10 mouse cellular contexts compared by ENCODE assay signal in genomic region chr19:4992371-4992770, GRCm38 (mm10). TPM values are rescaled to one million over a fixed set of nuclear protein-coding genes. Genes with fewer than 3 reads are reported as not detected.
DNase-seq lines count a peak whose midpoint lies in the region; ATAC-seq and TF ChIP-seq lines count a peak whose summit lies in the region.
"Had no signal": no experiment of that assay in that cellular context is flagged by ENCODE, and none has a peak within 500 bp of the region (broad histone marks: within the 10 kb centered on the region; RNA-seq: fewer than 3 reads in every experiment).

No protein-coding gene starts in this region.

- TF ChIP-seq CTCF in lung, embryonic 14.5 days (IDR thresholded peaks at IDR 0.05; ENCODE audit: low read depth): no peak
- TF ChIP-seq CTCF in lung, postnatal 0 days (IDR thresholded peaks at IDR 0.05): no peak

- no peak for ATAC-seq in heart, embryonic 11.5 days (replicated peaks; ENCODE audit: insufficient number of reproducible peaks, low FRiP score, low TSS enrichment)
- ATAC-seq in lung, embryonic 14.5 days (ENCODE audit: insufficient read depth): no peak
- no peak for ATAC-seq in lung, postnatal 0 days
- ATAC-seq in megakaryocyte-erythroid progenitor cell, adult 5-6 weeks (replicated peaks; ENCODE audit: low FRiP score, low TSS enrichment, poor library complexity, severe bottlenecking): no peak

- H3K27me3 ChIP-seq in heart, embryonic 11.5 days (ENCODE audit: control insufficient read depth, insufficient read depth, low read length): peaks cover 25% of the 10 kb centered on the region
- peaks cover 31% of the 10 kb centered on the region for H3K27me3 ChIP-seq in lung, embryonic 14.5 days (ENCODE audit: insufficient read depth, low read length)
- H3K27me3 ChIP-seq in lung, postnatal 0 days (replicated peaks; ENCODE audit: insufficient read depth, low read length): peaks cover 22% of the 10 kb centered on the region

- H3K27ac ChIP-seq in heart, embryonic 11.5 days (ENCODE audit: low read depth, low read length): no peak overlapping the region
- H3K27ac ChIP-seq in lung, embryonic 14.5 days (ENCODE audit: low read depth): no peak overlapping the region
- H3K27ac ChIP-seq in lung, postnatal 0 days (ENCODE audit: low read length): no peak overlapping the region

- H3K9me3 ChIP-seq in heart, embryonic 11.5 days (replicated peaks; ENCODE audit: control insufficient read depth, low read length): no peaks in the 10 kb centered on the region
- H3K9me3 ChIP-seq in lung, embryonic 14.5 days (ENCODE audit: low read depth, low read length): no peaks in the 10 kb centered on the region
- H3K9me3 ChIP-seq in lung, postnatal 0 days (ENCODE audit: low read length): no peaks in the 10 kb centered on the region

- no peak overlapping the region for H3K4me3 ChIP-seq in heart, embryonic 11.5 days (ENCODE audit: low read depth, low read length)
- no peak overlapping the region for H3K4me3 ChIP-seq in lung, embryonic 14.5 days (ENCODE audit: low read depth, low read length)
- no peak overlapping the region for H3K4me3 ChIP-seq in lung, postnatal 0 days (ENCODE audit: low read depth, low read length)

- H3K36me3 ChIP-seq in heart, embryonic 11.5 days (ENCODE audit: control insufficient read depth, insufficient read depth, low read length): no peaks in the 10 kb centered on the region
- H3K36me3 ChIP-seq in lung, embryonic 14.5 days (ENCODE audit: insufficient read depth): no peaks in the 10 kb centered on the region
- no peaks in the 10 kb centered on the region for H3K36me3 ChIP-seq in lung, postnatal 0 days (ENCODE audit: insufficient read depth, low read length)

- H3K4me1 ChIP-seq in heart, embryonic 11.5 days (ENCODE audit: control insufficient read depth, insufficient read depth, low read length): peaks cover 28% of the 10 kb centered on the region
- no peaks in the 10 kb centered on the region for H3K4me1 ChIP-seq in lung, embryonic 14.5 days (ENCODE audit: insufficient read depth)
- no peaks in the 10 kb centered on the region for H3K4me1 ChIP-seq in lung, postnatal 0 days (ENCODE audit: insufficient read depth, low read depth, low read length)

- 9% methylated on average over 8 of the region's 8 CpGs for WGBS in heart, embryonic 11.5 days (ENCODE audit: insufficient replicate concordance)
- 7% methylated on average over 8 of the region's 8 CpGs for WGBS in lung, embryonic 14.5 days
- 16% methylated on average over 8 of the region's 8 CpGs for WGBS in lung, postnatal 0 days

- no peak overlapping the region for H3K9ac ChIP-seq in heart, embryonic 11.5 days (ENCODE audit: low read depth, low read length)
- no peak overlapping the region for H3K9ac ChIP-seq in lung, embryonic 14.5 days
- no peak overlapping the region for H3K9ac ChIP-seq in lung, postnatal 0 days (replicated peaks; ENCODE audit: low read depth)

- H3K4me2 ChIP-seq in heart, embryonic 11.5 days: peak overlapping the region; percentile 31
- H3K4me2 ChIP-seq in lung, embryonic 14.5 days: no peak overlapping the region; the same call in 1 of the 2 replicates
- H3K4me2 ChIP-seq in lung, postnatal 0 days (replicated peaks; ENCODE audit: low read depth, low read length): no peak overlapping the region

- DNase-seq in heart, adult 8-10 months (ENCODE audit: low spot score): no peak
- DNase-seq in lung, embryonic 14.5 days: peak; percentile 39
- no peak for DNase-seq in lung, postnatal 0 days (ENCODE audit: low spot score)
- peak; percentile 34 for DNase-seq in embryo, embryonic 9.5 days (ENCODE audit: extremely low spot score)
- peak; percentile 22 for DNase-seq in retina, embryonic 14.5 days (ENCODE audit: low spot score)
- no peak for DNase-seq in urinary bladder, postnatal 36 days (ENCODE audit: low spot score in 2 of 2)
- DNase-seq: thymus, adult 2 months had no signal

- no peak for TF ChIP-seq EP300 in lung, postnatal 0 days (IDR thresholded peaks at IDR 0.05)

RNA-seq across cellular contexts. Expression of gene Npas4, which starts 2.3 kb away (rescaled TPM):
- polyA plus RNA-seq in heart, embryonic 11.5 days (2014; fragmentation: Nextera tagmentation; extraction: Ambion mirVana): 0.11 and 0.13 TPM in 2 replicates
- total RNA-seq in heart, adult 8-10 months (2022): under 1 TPM in 1 of 4 experiments, not detected in 3; 0.08 TPM
- polyA plus RNA-seq in lung, embryonic 14.5 days (2014; fragmentation: Nextera tagmentation; extraction: Ambion mirVana): 0.05 TPM in 1 of 2 replicates, not detected in the other
- polyA plus RNA-seq in lung, postnatal 0 days (2015; fragmentation: Nextera tagmentation; extraction: Ambion mirVana): 0.04 TPM in 1 of 2 replicates, not detected in the other
- not detected in 2 replicates for total RNA-seq in megakaryocyte-erythroid progenitor cell, adult 5-6 weeks (2014; fragmentation: Nextera tagmentation)
- total RNA-seq in megakaryocyte-erythroid progenitor cell, adult 5-6 weeks (2017): not detected in 2 replicates
- total RNA-seq: heart, postnatal 14 days had no signal

RNA-seq across cellular contexts. Expression of gene Mrpl11, which starts 30.4 kb away (rescaled TPM):
- polyA plus RNA-seq in heart, embryonic 11.5 days (2014; fragmentation: Nextera tagmentation; extraction: Ambion mirVana): 117 and 129 TPM in 2 replicates
- 10 to 100 TPM; 62.8 to 74.0 (median 69.9) TPM for total RNA-seq in heart, adult 8-10 months (2022)
- polyA plus RNA-seq in lung, embryonic 14.5 days (2014; fragmentation: Nextera tagmentation; extraction: Ambion mirVana): 120 TPM in 2 replicates
- polyA plus RNA-seq in lung, postnatal 0 days (2015; fragmentation: Nextera tagmentation; extraction: Ambion mirVana): 52.1 and 55.1 TPM in 2 replicates
- total RNA-seq in megakaryocyte-erythroid progenitor cell, adult 5-6 weeks (2014; fragmentation: Nextera tagmentation): 58.5 and 60.3 TPM in 2 replicates
- 41.4 and 91.0 TPM in 2 replicates for total RNA-seq in megakaryocyte-erythroid progenitor cell, adult 5-6 weeks (2017)

RNA-seq across cellular contexts. Expression of gene Slc29a2, which starts 31.3 kb away (rescaled TPM):
- polyA plus RNA-seq in heart, embryonic 11.5 days (2014; fragmentation: Nextera tagmentation; extraction: Ambion mirVana): 8.2 and 10.3 TPM in 2 replicates
- total RNA-seq in heart, adult 8-10 months (2022): 10 to 100 TPM in 2 of 4 experiments, 1 to 10 TPM in 2; 8.8 to 11.9 (median 10.6) TPM
- polyA plus RNA-seq in lung, embryonic 14.5 days (2014; fragmentation: Nextera tagmentation; extraction: Ambion mirVana): 3.1 and 3.4 TPM in 2 replicates
- 0.88 TPM in 2 replicates for polyA plus RNA-seq in lung, postnatal 0 days (2015; fragmentation: Nextera tagmentation; extraction: Ambion mirVana)
- 9.7 and 14.2 TPM in 2 replicates for total RNA-seq in megakaryocyte-erythroid progenitor cell, adult 5-6 weeks (2014; fragmentation: Nextera tagmentation)
- total RNA-seq in megakaryocyte-erythroid progenitor cell, adult 5-6 weeks (2017): 1.5 and 4.4 TPM in 2 replicates

RNA-seq across cellular contexts. Expression of gene B4gat1, which starts 46.3 kb away (rescaled TPM):
- polyA plus RNA-seq in heart, embryonic 11.5 days (2014; fragmentation: Nextera tagmentation; extraction: Ambion mirVana): 37.4 and 46.9 TPM in 2 replicates
- 10 to 100 TPM; 45.0 to 47.2 (median 45.6) TPM for total RNA-seq in heart, adult 8-10 months (2022)
- 45.8 and 47.9 TPM in 2 replicates for polyA plus RNA-seq in lung, embryonic 14.5 days (2014; fragmentation: Nextera tagmentation; extraction: Ambion mirVana)
- 33.8 and 36.3 TPM in 2 replicates for polyA plus RNA-seq in lung, postnatal 0 days (2015; fragmentation: Nextera tagmentation; extraction: Ambion mirVana)
- total RNA-seq in megakaryocyte-erythroid progenitor cell, adult 5-6 weeks (2014; fragmentation: Nextera tagmentation): not detected in 2 replicates
- 1.5 TPM in 1 of 2 replicates, not detected in the other for total RNA-seq in megakaryocyte-erythroid progenitor cell, adult 5-6 weeks (2017)

RNA-seq across cellular contexts. Expression of gene AC124502.3, which starts 46.3 kb away (rescaled TPM):
- 0.93 and 2.0 TPM in 2 replicates for polyA plus RNA-seq in heart, embryonic 11.5 days (2014; fragmentation: Nextera tagmentation; extraction: Ambion mirVana)
- total RNA-seq in heart, adult 8-10 months (2022): 1 to 10 TPM; 2.4 to 3.4 (median 2.6) TPM
- 1.3 and 1.8 TPM in 2 replicates for polyA plus RNA-seq in lung, embryonic 14.5 days (2014; fragmentation: Nextera tagmentation; extraction: Ambion mirVana)
- 1.1 and 1.6 TPM in 2 replicates for polyA plus RNA-seq in lung, postnatal 0 days (2015; fragmentation: Nextera tagmentation; extraction: Ambion mirVana)
- 2.0 and 3.3 TPM in 2 replicates for total RNA-seq in megakaryocyte-erythroid progenitor cell, adult 5-6 weeks (2014; fragmentation: Nextera tagmentation)
- total RNA-seq in megakaryocyte-erythroid progenitor cell, adult 5-6 weeks (2017): 1.8 and 4.2 TPM in 2 replicates

Comparison
In these comparisons a context has a peak if more than half of its experiments do, and no peak if none do; other contexts are left out.
1. DNase-seq: peak in lung, embryonic 14.5 days (single experiment), embryo, embryonic 9.5 days (single experiment) and retina, embryonic 14.5 days (single experiment); none in heart, adult 8-10 months (single experiment), lung, postnatal 0 days (single experiment) and urinary bladder, postnatal 36 days (0 of 2).